Mouse (Mus musculus): Measurements from ENCODE around the gene Klf6.

The Klf6 gene

DNA sequence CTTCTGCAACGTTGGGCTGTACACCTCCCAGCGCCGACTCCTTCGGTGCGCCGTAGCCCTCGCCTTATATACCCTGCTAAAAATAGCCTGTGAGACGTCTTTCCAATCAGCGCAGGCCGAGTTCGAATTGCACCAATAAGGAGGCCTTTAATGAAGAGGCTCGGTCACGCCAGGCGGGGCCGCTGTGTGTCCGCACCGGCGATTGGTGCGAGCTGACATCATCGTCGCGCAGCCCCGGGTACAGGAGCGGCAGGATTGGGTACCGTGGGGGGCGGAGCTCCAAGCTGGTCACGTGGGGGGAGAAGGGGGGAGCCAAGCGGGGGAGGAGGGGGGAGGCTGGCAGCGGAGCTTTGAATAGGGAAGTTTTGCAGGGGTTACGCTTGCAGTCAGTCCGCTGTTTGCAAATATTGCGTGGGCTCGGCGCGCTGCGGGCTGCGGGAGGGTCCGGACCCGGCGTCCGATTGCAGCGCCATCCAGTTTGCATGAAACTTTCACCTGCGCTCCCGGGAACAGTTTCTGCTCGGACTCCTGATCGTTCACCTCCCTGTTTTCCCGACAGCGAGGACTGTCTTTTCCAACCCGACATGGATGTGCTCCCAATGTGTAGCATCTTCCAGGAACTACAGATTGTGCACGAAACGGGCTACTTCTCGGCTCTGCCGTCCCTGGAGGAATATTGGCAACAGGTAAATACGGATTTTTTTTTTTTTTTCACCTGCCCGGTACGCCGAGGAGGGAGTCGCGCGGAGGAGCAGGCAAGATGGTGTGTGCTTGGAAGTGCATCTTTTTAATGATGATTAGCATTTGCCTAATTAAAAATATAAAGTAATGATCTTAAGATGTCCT, at the start of gene Klf6:
Gene Klf6 (plus strand): TSS at position 326 of the 846 bp plus-strand sequence.
- peak; percentile 96 to 99 for DNase-seq (ENCODE audit: low spot score in 2 of 2)

DNA sequence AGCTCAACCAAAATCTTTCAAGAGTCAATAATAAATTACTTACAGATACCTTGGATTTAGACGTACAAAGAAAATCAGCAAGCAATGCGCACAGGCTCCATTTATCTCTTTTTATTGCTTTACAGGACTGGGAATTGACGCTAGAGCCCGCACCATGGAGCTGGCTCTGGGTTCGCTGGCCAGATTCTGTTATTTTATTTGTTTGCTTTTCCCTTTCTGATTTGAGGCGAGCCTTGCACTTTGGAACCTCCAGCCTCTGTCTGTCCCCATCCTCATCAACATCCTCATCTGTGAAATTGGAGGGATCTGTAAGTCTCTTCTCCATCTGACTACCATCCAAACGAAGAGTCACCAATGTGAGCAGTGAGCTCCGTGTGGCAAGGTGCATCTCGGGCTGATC, 47.8 kb upstream of the Klf6 start:
- DNase-seq (ENCODE audit: low spot score in 2 of 2): no peak

DNA sequence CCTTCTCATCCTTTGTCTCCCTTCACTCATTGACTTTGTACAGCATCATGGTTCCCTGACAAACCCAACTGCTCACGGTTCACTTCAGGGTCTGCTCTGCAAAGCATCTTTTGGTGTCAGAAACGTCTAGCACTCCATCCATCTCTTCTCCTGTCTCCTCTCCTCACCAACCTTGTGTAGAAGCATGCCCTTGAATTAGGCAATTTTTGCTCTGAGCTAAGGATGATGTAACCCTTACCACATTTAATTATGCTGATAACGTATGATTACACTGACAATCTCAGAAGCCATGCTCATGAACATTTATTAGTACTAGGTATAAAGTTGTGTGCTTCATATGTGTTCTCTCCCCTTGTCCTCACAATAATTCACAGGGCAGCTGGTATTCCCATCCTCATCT, 44.0 kb upstream of the Klf6 start:
- no peak for DNase-seq (ENCODE audit: low spot score in 2 of 2)

- DNase-seq (ENCODE audit: low spot score in 2 of 2): no peak
These were observed 42.1 kb upstream of the Klf6 start for GRCm38 (mm10) chr13:5819173-5819572.

DNA sequence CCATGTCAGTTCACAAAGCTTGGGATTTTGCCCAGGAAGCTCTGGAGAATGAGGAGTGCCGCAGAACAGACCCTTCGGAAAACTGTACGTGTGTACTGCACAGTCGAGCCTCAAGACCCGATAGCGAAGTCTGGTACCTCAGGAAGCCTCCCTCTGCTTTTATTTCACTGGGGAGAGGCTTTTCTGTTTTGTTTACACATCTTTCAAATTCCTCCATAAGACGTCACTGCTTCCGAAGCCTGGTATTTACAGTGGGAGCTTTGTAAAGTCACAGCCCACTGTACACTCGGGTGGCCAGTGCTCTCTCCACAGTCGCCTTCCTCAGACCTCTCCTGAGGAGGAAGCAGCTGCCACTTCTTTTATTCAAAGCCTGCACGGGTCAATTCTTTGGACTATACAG, 38.7 kb upstream of the Klf6 start:
- DNase-seq (ENCODE audit: low spot score in 2 of 2): no peak

DNA sequence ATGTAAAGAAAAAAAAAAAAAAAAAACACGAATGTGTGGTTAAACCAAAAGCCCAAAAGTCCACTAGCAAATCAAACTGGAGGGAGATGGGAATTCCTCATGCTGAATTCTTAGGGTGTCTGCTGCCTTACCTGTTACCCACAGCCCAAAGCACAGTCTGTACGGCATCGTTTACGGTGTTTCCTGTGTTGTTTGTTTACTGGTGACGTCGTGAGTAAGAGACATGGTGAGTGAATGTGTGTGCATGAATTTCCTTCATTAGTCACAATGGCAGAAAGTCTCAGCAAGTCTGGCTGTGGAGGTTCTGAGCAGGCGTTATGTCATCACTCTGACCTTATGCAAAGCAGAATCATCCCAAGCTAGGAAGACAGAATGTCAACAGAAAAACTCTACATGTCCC, 38.1 kb upstream of the Klf6 start:
- no peak for DNase-seq (ENCODE audit: low spot score in 2 of 2)

GRCm38 (mm10) chr13:5824189-5824815, 37.0 kb upstream of the Klf6 start:
- no peak for DNase-seq (ENCODE audit: low spot score in 2 of 2)

DNA sequence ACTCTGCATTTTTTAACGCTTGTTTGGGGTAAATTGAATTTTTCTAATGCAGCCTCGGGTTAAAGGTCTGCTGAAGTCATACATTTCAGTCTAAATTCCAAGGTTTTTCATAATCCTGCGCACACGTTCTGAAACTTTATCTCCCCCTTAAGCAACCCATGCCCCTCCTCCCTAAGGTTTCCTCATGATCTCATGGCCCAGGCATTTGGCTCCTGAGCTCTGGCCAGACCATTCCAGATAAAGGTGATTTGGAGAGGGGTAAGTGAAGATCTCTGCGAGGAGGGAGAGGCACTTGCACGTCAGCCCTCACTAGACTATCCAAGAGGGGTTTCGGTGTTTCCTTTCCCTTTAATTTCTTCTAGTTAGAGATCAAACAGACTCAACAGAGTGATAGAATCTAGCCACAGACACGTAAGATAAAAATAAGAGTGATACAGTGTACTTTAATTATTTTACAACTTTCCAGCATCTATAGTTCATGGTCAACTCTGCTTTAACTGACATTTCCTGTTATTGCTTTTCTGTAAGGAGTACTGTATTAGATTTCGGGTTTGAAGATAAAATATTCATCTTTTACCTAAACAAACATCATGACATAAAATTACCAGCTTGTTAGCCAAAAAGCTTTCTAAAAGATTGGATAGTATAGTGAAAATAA, 35.0 kb upstream of the Klf6 start:
- DNase-seq (ENCODE audit: low spot score in 2 of 2): no peak

DNA sequence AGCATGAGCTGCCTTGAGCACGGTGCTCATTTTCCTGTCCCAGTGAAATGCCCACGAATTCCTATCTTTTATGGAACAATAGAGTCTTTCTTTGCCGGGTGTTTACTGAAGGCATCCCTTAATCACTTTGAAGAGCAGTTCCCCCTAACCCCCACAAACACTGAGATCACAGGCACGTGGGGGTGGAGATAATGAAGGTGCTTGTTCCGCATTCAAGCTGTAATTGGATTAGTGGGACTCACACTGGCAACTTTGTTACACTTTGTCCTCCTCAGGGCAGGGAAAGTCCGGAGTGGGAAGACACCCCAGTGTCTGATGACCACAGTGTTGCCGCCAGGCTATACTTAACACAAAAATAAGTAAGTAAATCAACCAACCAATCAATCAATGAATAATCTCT, 29.3 kb upstream of the Klf6 start:
- no peak for DNase-seq (ENCODE audit: low spot score in 2 of 2)

GRCm38 (mm10) chr13:5837174-5837777, 24.0 kb upstream of the Klf6 start:
- no peak for DNase-seq (ENCODE audit: low spot score in 2 of 2)

GRCm38 (mm10) chr13:5841418-5841817, 19.9 kb upstream of the Klf6 start:
- DNase-seq (ENCODE audit: low spot score in 2 of 2): no peak

- no peak for DNase-seq (ENCODE audit: low spot score in 2 of 2)
These were observed 18.4 kb upstream of the Klf6 start for GRCm38 (mm10) chr13:5842911-5843310.

- DNase-seq (ENCODE audit: low spot score in 2 of 2): no peak
These were observed 17.5 kb upstream of the Klf6 start for GRCm38 (mm10) chr13:5843829-5844228.

DNA sequence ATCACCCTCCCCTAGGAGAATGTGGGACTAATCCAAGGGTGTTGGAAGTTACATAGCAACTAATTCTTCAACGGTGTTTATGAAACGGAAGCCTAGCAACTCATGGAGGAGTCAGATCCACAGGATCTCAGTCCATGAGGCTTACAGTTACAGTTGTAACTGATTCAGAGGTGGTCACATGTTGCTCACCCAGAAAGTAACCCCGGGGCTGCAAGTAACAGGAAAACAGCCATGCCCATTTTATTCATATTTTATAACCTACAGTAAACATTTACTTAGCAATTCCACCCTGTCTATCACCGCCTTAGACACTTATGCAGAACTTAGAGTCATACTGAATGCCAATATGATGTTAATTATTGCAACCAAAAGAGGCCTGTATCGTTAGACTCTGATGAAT, 16.9 kb upstream of the Klf6 start:
- DNase-seq (ENCODE audit: low spot score in 2 of 2): no peak

GRCm38 (mm10) chr13:5845161-5845590, 16.1 kb upstream of the Klf6 start:
- no peak for DNase-seq (ENCODE audit: low spot score in 2 of 2)

- DNase-seq (ENCODE audit: low spot score in 2 of 2): no peak
These were observed 15.7 kb upstream of the Klf6 start for GRCm38 (mm10) chr13:5845605-5846004.

GRCm38 (mm10) chr13:5846860-5847259, 14.4 kb upstream of the Klf6 start:
- DNase-seq (ENCODE audit: low spot score in 2 of 2): no peak

- DNase-seq (ENCODE audit: low spot score in 2 of 2): no peak
These were observed 13.5 kb upstream of the Klf6 start for GRCm38 (mm10) chr13:5847736-5848135.

GRCm38 (mm10) chr13:5860651-5861156, 578 bp upstream of the Klf6 start:
- no peak for DNase-seq (ENCODE audit: low spot score in 2 of 2)

GRCm38 (mm10) chr13:5862003-5862625, 832 bp downstream of the Klf6 start:
- DNase-seq (ENCODE audit: low spot score in 2 of 2): peak in 1 of 2 experiments; percentile 20

GRCm38 (mm10) chr13:5862626-5863407, 1.5 kb downstream of the Klf6 start:
- DNase-seq (ENCODE audit: low spot score in 2 of 2): no peak

Data from cerebellum, postnatal 4 days (tissue).